Mouse (Mus musculus) embryonic facial prominence, embryonic 13.5 days (tissue): ENCODE measurements around the gene Ttc7b. TPM values are rescaled to one million over a fixed set of nuclear protein-coding genes. Genes with fewer than 3 reads are reported as not detected.

ENCODE experiments used
- ATAC-seq: fragments of 200-750 bp; cut with Nextera tagmentation; 2 replicates; pipeline ENCODE4 v1.8.0; 2017; ENCODE audit warnings: low read depth; ENCODE audit not compliant: insufficient number of reproducible peaks, insufficient read depth, low FRiP score, low TSS enrichment
- H3K27ac ChIP-seq: fragments of 300-500 bp; sonication (generic); 2 replicates; pipeline ENCODE4 v1.5.1; 2015; ENCODE audit warnings: moderate library complexity, mild to moderate bottlenecking, inconsistent platforms
- H3K27me3 ChIP-seq: fragments of 300-500 bp; sonication (generic); 2 replicates; pipeline ENCODE4 v1.6.1; 2015; ENCODE audit warnings: mild to moderate bottlenecking, inconsistent platforms
- H3K36me3 ChIP-seq: fragments of 300-500 bp; sonication (generic); 2 replicates; pipeline ENCODE4 v1.6.1; 2015; ENCODE audit warnings: mild to moderate bottlenecking, inconsistent platforms
- H3K4me1 ChIP-seq: fragments of 300-500 bp; sonication (generic); 2 replicates; pipeline ENCODE4 v1.6.1; 2015; ENCODE audit warnings: inconsistent platforms
- H3K4me2 ChIP-seq: fragments of 300-500 bp; sonication (generic); 2 replicates; pipeline ENCODE4 v1.6.1; 2015; ENCODE audit warnings: moderate library complexity, mild to moderate bottlenecking, inconsistent platforms
- H3K4me3 ChIP-seq: fragments of 300-500 bp; sonication (generic); 2 replicates; pipeline ENCODE4 v1.5.1; 2015; ENCODE audit warnings: mild to moderate bottlenecking, inconsistent platforms
- H3K9ac ChIP-seq: fragments of 300-500 bp; sonication (generic); 2 replicates; pipeline ENCODE4 v1.6.1; 2015; ENCODE audit warnings: mild to moderate bottlenecking, inconsistent platforms
- H3K9me3 ChIP-seq: fragments of 300-500 bp; sonication (generic); 2 replicates; pipeline ENCODE4 v1.6.1; 2016; ENCODE audit warnings: inconsistent platforms
- WGBS: fragments of 180-500 bp; shearing (Covaris S2); methylation state at CpG from one replicate; pipeline ENCODE4 v1.1.7; 2015; ENCODE audit warnings: mixed read lengths; 5-methylcytosine and 5-hydroxymethylcytosine counted together
- polyA plus RNA-seq: library from polyadenylated mRNA; unstranded; fragments of >200 nt; fragmentation: Nextera tagmentation; extraction: Ambion mirVana; gene quantifications from 2 replicates; pipeline ENCODE4 v1.2.1, GENCODE M21; 2015

The Ttc7b gene
- polyA plus RNA-seq, 1 experiment from 2014 or later, result 6.0 TPM

GRCm38 (mm10) chr12:100279898-100280297 is 240.7 kb downstream of the Ttc7b start:
- Histone ChIP-seq H3K36me3 (no peaks in the 10 kb centered on the region), H3K9ac (no peak overlapping the region), H3K4me1 (peaks cover 55% of the 10 kb centered on the region), H3K4me3 (no peak overlapping the region), H3K9me3 (no peaks in the 10 kb centered on the region), H3K27ac (no peak overlapping the region), H3K4me2 (no peak overlapping the region), H3K27me3 (no peaks in the 10 kb centered on the region)
- WGBS, result 64% methylated on average over 4 of the region's 4 CpGs
- ATAC-seq, result no peak

GRCm38 (mm10) chr12:100278358-100278757 is 242.3 kb downstream of the Ttc7b start:
- no peak for ATAC-seq
- Histone ChIP-seq H3K4me3 (no peak overlapping the region), H3K9me3 (no peaks in the 10 kb centered on the region), H3K4me2 (no peak overlapping the region), H3K27me3 (no peaks in the 10 kb centered on the region), H3K4me1 (peaks cover 55% of the 10 kb centered on the region), H3K36me3 (no peaks in the 10 kb centered on the region), H3K27ac (no peak overlapping the region), H3K9ac (no peak overlapping the region)
- 40% methylated on average over 8 of the region's 8 CpGs for WGBS

- H3K4me1 ChIP-seq, result peaks cover 49% of the 10 kb centered on the region
- no peaks in the 10 kb centered on the region for H3K9me3 ChIP-seq
- no peak for ATAC-seq
- H3K4me3 ChIP-seq, result no peak overlapping the region
- 68% methylated on average over 3 of the region's 3 CpGs for WGBS
- no peak overlapping the region for H3K4me2 ChIP-seq
- no peak overlapping the region for H3K9ac ChIP-seq
- no peaks in the 10 kb centered on the region for H3K36me3 ChIP-seq
- no peaks in the 10 kb centered on the region for H3K27me3 ChIP-seq
- peak overlapping the region; percentile 2; the same call in 1 of the 2 replicates for H3K27ac ChIP-seq
These were observed 243.1 kb downstream of the Ttc7b start for GRCm38 (mm10) chr12:100277534-100277905.

GRCm38 (mm10) chr12:100276607-100277533 is 243.8 kb downstream of the Ttc7b start:
- no peaks in the 10 kb centered on the region for H3K36me3 ChIP-seq
- WGBS, result 39% methylated on average over 20 of the region's 20 CpGs
- peak overlapping the region; percentile 20; the same call in 1 of the 2 replicates for H3K4me2 ChIP-seq
- no peaks in the 10 kb centered on the region for H3K27me3 ChIP-seq
- H3K4me3 ChIP-seq, result no peak overlapping the region
- H3K9ac ChIP-seq, result no peak overlapping the region
- no peak for ATAC-seq
- no peaks in the 10 kb centered on the region for H3K9me3 ChIP-seq
- peaks cover 43% of the 10 kb centered on the region for H3K4me1 ChIP-seq
- H3K27ac ChIP-seq, result peak overlapping the region; percentile 2; the same call in 1 of the 2 replicates

- H3K9me3 ChIP-seq, result no peaks in the 10 kb centered on the region
- no peak for ATAC-seq
- no peak overlapping the region for H3K4me2 ChIP-seq
- H3K27me3 ChIP-seq, result no peaks in the 10 kb centered on the region
- H3K27ac ChIP-seq, result no peak overlapping the region
- no peaks in the 10 kb centered on the region for H3K36me3 ChIP-seq
- 72% methylated on average over 5 of the region's 5 CpGs for WGBS
- H3K4me1 ChIP-seq, result peaks cover 33% of the 10 kb centered on the region
- no peak overlapping the region for H3K4me3 ChIP-seq
- no peak overlapping the region for H3K9ac ChIP-seq
These were observed 244.8 kb downstream of the Ttc7b start for GRCm38 (mm10) chr12:100275850-100276249.

- WGBS, result 83% methylated on average over 2 of the region's 2 CpGs
- Histone ChIP-seq H3K4me3 (no peak overlapping the region), H3K9ac (no peak overlapping the region), H3K4me1 (peaks cover 23% of the 10 kb centered on the region), H3K4me2 (no peak overlapping the region), H3K27me3 (no peaks in the 10 kb centered on the region), H3K36me3 (no peaks in the 10 kb centered on the region), H3K9me3 (no peaks in the 10 kb centered on the region), H3K27ac (no peak overlapping the region)
- ATAC-seq, result no peak
These were observed 247.6 kb downstream of the Ttc7b start for GRCm38 (mm10) chr12:100273033-100273432.

- Histone ChIP-seq H3K4me1 (no peaks in the 10 kb centered on the region), H3K4me2 (no peak overlapping the region), H3K27me3 (0 out of 2 replicates have a peak, but pooled peaks cover 4% of the 10 kb centered on the region), H3K27ac (no peak overlapping the region), H3K4me3 (no peak overlapping the region), H3K9me3 (no peaks in the 10 kb centered on the region), H3K9ac (no peak overlapping the region), H3K36me3 (no peaks in the 10 kb centered on the region)
- 85% methylated on average over 9 of the region's 9 CpGs for WGBS
- ATAC-seq, result no peak
These were observed 250.5 kb downstream of the Ttc7b start for GRCm38 (mm10) chr12:100269967-100270662.

GRCm38 (mm10) chr12:100268011-100268410 is 252.6 kb downstream of the Ttc7b start:
- no peak for ATAC-seq
- Histone ChIP-seq H3K4me2 (no peak overlapping the region), H3K9ac (no peak overlapping the region), H3K36me3 (no peaks in the 10 kb centered on the region), H3K4me1 (no peaks in the 10 kb centered on the region), H3K27ac (no peak overlapping the region), H3K27me3 (0 out of 2 replicates have a peak, but pooled peaks cover 4% of the 10 kb centered on the region), H3K4me3 (no peak overlapping the region), H3K9me3 (no peaks in the 10 kb centered on the region)
- WGBS, result 11% methylated on average over 6 of the region's 6 CpGs

- no peak overlapping the region for H3K27ac ChIP-seq
- 74% methylated on average over 9 of the region's 9 CpGs for WGBS
- H3K36me3 ChIP-seq, result no peaks in the 10 kb centered on the region
- H3K9ac ChIP-seq, result no peak overlapping the region
- ATAC-seq, result peak; percentile 26; the same call in 1 of the 2 replicates
- 0 out of 2 replicates have a peak, but pooled peaks cover 3% of the 10 kb centered on the region for H3K4me1 ChIP-seq
- no peak overlapping the region for H3K4me2 ChIP-seq
- H3K4me3 ChIP-seq, result no peak overlapping the region
- H3K27me3 ChIP-seq, result 0 out of 2 replicates have a peak, but pooled peaks cover 4% of the 10 kb centered on the region
- no peaks in the 10 kb centered on the region for H3K9me3 ChIP-seq
These were observed 254.9 kb downstream of the Ttc7b start for GRCm38 (mm10) chr12:100265546-100266309.

- no peak for ATAC-seq
- 0 out of 2 replicates have a peak, but pooled peaks cover 4% of the 10 kb centered on the region for H3K27me3 ChIP-seq
- H3K27ac ChIP-seq, result no peak overlapping the region
- H3K36me3 ChIP-seq, result no peaks in the 10 kb centered on the region
- no peak overlapping the region for H3K4me2 ChIP-seq
- H3K9me3 ChIP-seq, result no peaks in the 10 kb centered on the region
- H3K4me1 ChIP-seq, result 0 out of 2 replicates have a peak, but pooled peaks cover 7% of the 10 kb centered on the region
- 76% methylated on average over 4 of the region's 4 CpGs for WGBS
- no peak overlapping the region for H3K9ac ChIP-seq
- no peak overlapping the region for H3K4me3 ChIP-seq
These were observed 255.7 kb downstream of the Ttc7b start for GRCm38 (mm10) chr12:100264941-100265340.

GRCm38 (mm10) chr12:100262846-100263245 is 257.8 kb downstream of the Ttc7b start:
- Histone ChIP-seq H3K27ac (no peak overlapping the region), H3K9me3 (no peaks in the 10 kb centered on the region), H3K4me1 (0 out of 2 replicates have a peak, but pooled peaks cover 9% of the 10 kb centered on the region), H3K36me3 (no peaks in the 10 kb centered on the region), H3K4me3 (no peak overlapping the region), H3K4me2 (no peak overlapping the region), H3K9ac (no peak overlapping the region), H3K27me3 (0 out of 2 replicates have a peak, but pooled peaks cover 4% of the 10 kb centered on the region)
- no peak for ATAC-seq
- 79% methylated on average over 6 of the region's 6 CpGs for WGBS
